Mouse (Mus musculus): ENCODE measurements around the gene Tusc2.
"Not testable (repeated sequence)": the region's sequence is repeated elsewhere in the genome, so short reads cannot be mapped to it uniquely, and the experiment has no call there.

The Tusc2 gene

GRCm38 (mm10) chr9:107545602-107546001 is 17.5 kb upstream of the Tusc2 start:
- DNase-seq: peak; percentile 74

DNA sequence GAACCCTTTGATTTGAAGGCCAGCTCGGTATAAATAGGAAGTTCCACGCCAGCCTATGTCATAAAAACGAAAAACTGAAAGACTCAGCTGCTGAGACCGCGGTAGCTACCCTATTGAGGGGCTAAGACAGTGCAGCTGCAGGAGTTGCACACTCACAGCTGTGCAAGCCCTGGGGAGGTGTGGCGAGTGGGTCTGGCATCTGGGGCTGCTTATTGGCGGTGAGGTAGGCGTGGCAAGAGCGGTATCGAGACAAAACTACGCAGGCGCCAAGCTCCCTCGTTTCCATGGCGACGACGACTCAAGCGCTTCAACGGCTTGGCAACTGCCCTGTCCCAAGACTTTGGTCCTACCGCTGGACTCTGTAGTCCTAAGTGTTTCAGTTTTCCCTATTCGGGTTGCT is 16.0 kb upstream of the Tusc2 start, which contains the start of gene Zmynd10:
TSS of gene Zmynd10 (plus strand) at position 273 of the 400 bp plus-strand sequence.
- no peak for DNase-seq

DNA sequence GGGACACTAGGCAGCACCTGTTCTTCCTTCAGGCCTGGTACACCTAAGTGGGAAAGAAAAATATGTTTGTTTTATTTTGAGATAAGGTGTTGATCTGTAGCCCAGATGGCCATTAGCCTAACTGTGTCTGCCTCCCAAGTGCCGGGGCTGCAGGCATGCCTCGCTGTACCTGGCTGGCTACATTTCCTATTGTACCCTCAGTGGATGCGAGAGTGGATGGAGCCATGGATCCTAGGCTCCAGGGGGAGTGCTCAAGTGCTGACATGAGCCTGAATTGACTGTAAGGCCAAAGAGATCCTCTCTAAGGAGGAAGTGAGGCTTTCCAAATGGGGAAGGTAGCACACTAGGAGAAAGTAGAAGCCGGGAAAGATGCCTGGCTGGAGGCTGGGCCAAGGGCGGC is 15.1 kb upstream of the Tusc2 start:
- no peak for DNase-seq

GRCm38 (mm10) chr9:107548820-107549219 is 14.2 kb upstream of the Tusc2 start:
- no peak for DNase-seq

GRCm38 (mm10) chr9:107549297-107550074 is 13.6 kb upstream of the Tusc2 start:
- DNase-seq: no peak

- no peak for DNase-seq
Observed at GRCm38 (mm10) chr9:107550491-107551116, 12.5 kb upstream of the Tusc2 start.

DNA sequence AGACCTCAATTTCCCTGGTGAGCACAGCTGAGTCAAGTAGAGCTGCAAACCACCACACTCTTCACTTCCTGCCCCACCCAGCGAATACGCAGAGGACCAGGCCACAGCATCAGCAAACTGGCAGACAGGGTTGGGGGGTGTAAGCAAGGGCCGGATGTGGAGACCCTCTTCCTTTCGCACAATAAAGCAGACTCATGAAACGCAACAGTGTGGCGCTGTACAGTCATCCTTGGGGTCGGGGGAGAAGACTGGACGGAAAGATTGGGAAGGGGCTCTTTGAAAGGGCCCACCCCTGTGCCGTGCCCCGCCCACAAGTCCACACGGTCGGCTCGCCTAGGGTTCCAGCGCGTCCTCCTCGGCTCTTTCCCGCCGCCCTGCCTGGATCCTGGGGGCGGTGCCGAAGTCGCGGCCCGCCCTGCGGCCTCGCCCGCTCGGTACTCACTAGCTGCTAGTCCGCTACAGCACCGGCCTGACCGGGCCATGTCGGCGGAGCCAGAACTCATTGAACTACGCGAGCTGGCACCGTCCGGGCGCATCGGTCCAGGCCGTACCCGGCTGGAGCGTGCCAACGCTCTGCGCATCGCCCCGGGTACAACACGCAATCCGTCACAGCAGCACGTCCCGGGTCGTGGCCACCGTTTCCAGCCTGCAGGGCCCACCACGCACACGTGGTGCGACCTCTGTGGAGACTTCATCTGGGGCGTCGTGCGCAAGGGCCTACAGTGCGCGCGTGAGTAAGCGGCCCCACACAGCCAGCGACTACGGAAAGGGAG is 11.8 kb upstream of the Tusc2 start, which contains the start of gene Rassf1:
TSS of gene Rassf1 (plus strand) at position 439 of the 773 bp plus-strand sequence.
- DNase-seq: no peak

DNA sequence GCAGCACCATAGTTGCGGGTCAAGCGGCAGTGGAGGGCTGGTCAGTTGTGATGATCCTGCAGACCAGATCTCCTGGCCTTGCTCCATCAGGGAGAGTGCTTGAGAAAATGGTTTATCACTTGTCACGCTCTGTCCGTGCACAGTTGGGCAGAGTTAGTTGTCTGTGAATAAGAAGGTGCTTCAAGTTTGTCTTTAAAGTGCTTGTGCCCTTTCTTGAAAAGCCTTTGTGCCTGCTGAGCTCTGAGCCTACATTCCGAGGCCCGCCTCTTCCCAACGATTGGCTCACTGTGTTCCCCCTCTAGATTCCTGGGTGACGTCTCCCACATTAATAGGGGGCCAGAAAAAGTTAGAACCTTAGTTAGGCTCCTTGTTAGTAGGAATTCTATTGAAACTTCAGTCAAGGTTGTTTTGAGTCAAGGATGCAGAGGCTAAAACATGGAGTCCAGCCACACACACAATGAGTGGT is 11.1 kb upstream of the Tusc2 start:
- no peak for DNase-seq

DNA sequence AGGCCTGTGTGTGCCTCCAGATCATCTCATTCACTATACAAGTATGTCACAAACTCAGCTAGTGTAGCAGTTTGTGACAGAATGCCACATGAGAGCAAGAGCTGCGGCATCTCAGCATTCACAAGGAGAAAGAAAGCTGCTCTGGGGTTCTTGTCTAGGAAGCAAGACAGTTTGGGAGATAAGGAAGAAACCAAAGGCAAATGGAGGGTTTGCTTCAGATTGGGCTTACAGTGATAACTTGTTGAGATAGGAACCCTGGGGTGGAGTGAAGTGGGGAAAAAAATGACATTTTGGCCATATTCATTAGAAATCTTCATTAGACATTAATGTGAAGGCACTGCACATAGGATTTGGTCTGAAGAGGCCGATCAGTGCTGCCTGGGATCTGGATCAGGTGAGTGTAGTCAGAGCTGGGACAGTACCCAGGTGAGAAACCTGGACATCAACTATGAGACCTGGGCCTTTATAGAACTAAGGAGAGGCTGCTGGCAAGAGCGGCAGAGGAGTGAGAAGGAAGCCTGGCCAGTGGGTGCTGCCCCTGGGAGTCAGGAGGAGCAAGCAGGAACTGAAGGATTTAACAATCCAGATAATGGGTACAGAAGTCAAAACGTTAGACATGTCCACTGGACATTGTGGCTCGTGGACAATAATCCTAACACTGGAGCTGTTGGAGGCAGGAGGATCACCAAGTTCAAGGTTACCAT is 10.2 kb upstream of the Tusc2 start:
- DNase-seq: no peak

- peak; percentile 61 for DNase-seq
Observed at GRCm38 (mm10) chr9:107553541-107554318, 9.3 kb upstream of the Tusc2 start.

GRCm38 (mm10) chr9:107554319-107554825 is 8.7 kb upstream of the Tusc2 start:
- peak; percentile 95 for DNase-seq

DNA sequence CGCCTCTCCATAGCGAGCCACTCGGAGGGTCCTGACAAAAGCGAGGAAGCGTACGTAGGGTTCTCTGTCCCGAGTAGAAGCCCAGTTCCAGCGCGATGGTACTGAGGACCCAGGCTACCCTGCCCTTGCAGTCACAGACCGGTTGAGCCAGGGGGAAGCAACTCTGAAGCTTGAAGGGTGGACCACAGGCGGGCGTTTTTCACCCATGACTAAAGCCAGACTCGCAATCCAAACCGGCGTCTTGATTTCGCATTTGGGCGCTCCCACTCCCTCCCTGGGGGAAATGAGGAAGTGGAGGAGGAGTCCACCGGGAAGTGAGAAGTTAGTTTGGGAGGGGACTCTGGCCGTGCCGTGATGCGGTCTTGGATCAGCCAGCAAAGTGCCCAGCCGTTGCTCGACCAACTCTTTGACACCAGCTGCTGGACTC is 8.0 kb upstream of the Tusc2 start:
- no peak for DNase-seq

GRCm38 (mm10) chr9:107555701-107556100 is 7.4 kb upstream of the Tusc2 start:
- DNase-seq: no peak

- DNase-seq: no peak
Observed at GRCm38 (mm10) chr9:107556346-107556745, 6.7 kb upstream of the Tusc2 start.

DNA sequence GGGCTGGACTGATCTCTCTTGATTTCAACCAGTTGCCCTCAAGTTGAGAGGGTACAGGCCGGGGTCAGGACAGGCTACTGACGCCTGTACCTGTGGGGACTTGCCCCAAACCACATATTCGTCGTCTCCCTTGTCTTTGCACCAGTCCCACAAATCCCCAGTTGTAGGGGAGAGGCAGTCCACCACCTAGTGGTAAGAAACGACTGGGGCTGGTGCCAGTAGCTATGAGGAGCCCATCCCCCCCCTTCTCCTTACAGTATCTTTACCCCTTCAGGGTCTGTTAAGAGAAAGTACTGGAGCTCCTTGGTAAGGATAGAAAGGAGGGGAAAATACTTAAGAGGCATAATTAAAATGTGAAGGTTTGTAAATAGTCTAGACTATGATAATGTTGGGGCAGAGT is 2.5 kb downstream of the Tusc2 start:
- DNase-seq: not testable (repeated sequence)

DNA sequence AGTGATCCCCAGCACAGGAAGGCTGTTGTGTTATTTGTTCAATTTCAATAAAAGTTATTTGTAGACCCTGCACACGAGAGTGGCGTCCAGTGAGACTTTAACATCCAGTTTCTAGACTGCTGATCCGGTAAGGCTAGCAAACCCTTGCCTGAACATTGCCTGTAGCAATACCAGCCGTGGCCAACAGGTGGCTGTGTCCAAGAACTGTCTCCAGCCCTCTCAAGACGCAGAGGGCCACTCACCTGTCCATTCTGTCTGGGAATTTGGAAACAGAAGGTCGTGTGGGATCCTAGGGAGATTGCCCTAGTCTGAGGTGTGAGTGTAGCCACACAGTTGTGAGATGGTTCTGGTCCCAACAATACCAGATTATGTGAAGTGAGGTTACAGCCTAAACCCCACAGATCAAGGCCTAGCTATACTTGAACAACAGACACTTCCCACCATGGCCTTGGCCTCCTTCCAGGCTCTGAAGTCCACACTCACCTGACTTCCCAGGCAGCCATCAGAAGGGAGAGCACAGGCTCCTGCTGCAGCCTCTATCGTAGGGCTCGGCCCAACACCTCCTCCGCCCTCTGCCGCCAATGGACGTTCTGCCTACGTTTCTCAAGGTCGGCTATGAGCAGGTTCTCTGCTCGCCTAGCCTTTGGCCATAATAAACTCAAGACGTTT is 3.1 kb downstream of the Tusc2 start:
- peak; percentile 72 for DNase-seq

GRCm38 (mm10) chr9:107566855-107567254 is 3.8 kb downstream of the Tusc2 start:
- no peak for DNase-seq

DNA sequence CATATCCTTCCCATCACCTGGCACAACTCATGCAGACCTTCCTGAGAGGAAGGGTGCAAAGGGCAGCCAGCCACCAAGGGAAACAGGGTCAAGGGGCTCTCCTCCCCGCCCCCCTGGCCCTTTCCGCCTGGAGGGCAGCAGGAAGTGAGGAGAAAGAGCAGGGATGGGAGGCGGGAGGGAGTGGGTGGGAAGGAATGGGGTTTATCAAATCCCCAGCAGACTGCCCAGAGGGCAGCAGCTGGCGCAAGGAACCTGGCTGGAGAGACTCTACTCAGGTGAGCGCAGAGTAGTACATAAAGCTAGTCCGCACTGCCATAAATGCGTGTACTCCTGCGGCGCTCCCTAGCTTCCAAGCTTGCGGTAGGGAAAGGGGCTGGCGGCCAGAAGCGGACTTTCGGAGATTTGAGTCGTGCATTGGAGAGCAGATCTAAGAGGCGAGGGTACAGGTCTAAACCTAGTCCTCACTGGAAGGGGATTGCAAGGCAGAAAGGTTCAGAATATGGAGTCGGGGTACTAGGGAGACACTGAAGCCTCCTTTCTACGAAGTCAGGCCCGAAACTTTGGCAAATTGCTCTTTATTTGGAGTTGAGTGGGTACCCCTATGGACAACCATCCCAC is 4.8 kb downstream of the Tusc2 start, which contains the start of gene Hyal2:
TSS of gene Hyal2 (plus strand) at position 244 of the 618 bp plus-strand sequence.
- DNase-seq: no peak

- peak; percentile 77 for DNase-seq
Observed at GRCm38 (mm10) chr9:107568331-107569261, 5.5 kb downstream of the Tusc2 start.

Data from cerebellum, adult 11 months (tissue).